Mouse (Mus musculus) embryonic facial prominence, embryonic 14.5 days (tissue): ENCODE results near the gene Pecr. TPM values are rescaled to one million over a fixed set of nuclear protein-coding genes. Genes with fewer than 3 reads are reported as not detected.

Experiments
- ATAC-seq: fragments of 200-750 bp; cut with Nextera tagmentation; 2 replicates; pipeline ENCODE4 v1.8.0; 2017; ENCODE audit warnings: low read depth, moderate number of reproducible peaks, moderate TSS enrichment
- DNase-seq: peaks from one replicate; pipeline ENCODE4 v3.0.0-alpha.2; 2015; ENCODE audit warnings: low spot score
- H3K27ac ChIP-seq: fragments of 300-500 bp; sonication (generic); replicated peaks from 2 replicates; pipeline ENCODE4 v1.5.1; 2014; ENCODE audit warnings: low read depth, mild to moderate bottlenecking, low read length, moderate library complexity
- H3K27me3 ChIP-seq: fragments of 300-500 bp; sonication (generic); replicated peaks from 2 replicates; pipeline ENCODE4 v1.6.1; 2014; ENCODE audit warnings: low read length; ENCODE audit not compliant: control insufficient read depth, insufficient read depth
- H3K36me3 ChIP-seq: fragments of 300-500 bp; sonication (generic); 2 replicates; pipeline ENCODE4 v1.6.1; 2014; ENCODE audit warnings: low read length, mixed read lengths; ENCODE audit not compliant: control insufficient read depth, insufficient read depth
- H3K4me1 ChIP-seq: fragments of 300-500 bp; sonication (generic); 2 replicates; pipeline ENCODE4 v1.6.1; 2014; ENCODE audit warnings: antibody characterized with exemption, low read length; ENCODE audit not compliant: control insufficient read depth, insufficient read depth
- H3K4me2 ChIP-seq: fragments of 300-500 bp; sonication (generic); 2 replicates; pipeline ENCODE4 v1.6.1; 2014; ENCODE audit warnings: low read depth, mild to moderate bottlenecking, low read length, moderate library complexity, mixed read lengths
- H3K4me3 ChIP-seq: fragments of 300-500 bp; sonication (generic); 2 replicates; pipeline ENCODE4 v1.5.1; 2014; ENCODE audit warnings: low read depth, mild to moderate bottlenecking, low read length
- H3K9ac ChIP-seq: fragments of 300-500 bp; sonication (generic); 2 replicates; pipeline ENCODE4 v1.6.1; 2014; ENCODE audit warnings: low read depth, mild to moderate bottlenecking, low read length, moderate library complexity, mixed read lengths
- H3K9me3 ChIP-seq: fragments of 300-500 bp; sonication (generic); 2 replicates; pipeline ENCODE4 v1.6.1; 2016; ENCODE audit warnings: low read length; ENCODE audit not compliant: control insufficient read depth
- WGBS: fragments of 180-500 bp; shearing (Covaris S2); extraction: QIAGEN DNeasy Blood & Tissue Kit; methylation state at CpG from one replicate; pipeline ENCODE4 v1.1.7; 2014; 5-methylcytosine and 5-hydroxymethylcytosine counted together
- polyA plus RNA-seq: library from polyadenylated mRNA; unstranded; fragments of >200 nt; fragmentation: Nextera tagmentation; extraction: Ambion mirVana; gene quantifications from 2 replicates; pipeline ENCODE4 v1.2.1, GENCODE M21; 2014

Pecr gene
- 30.4 and 31.4 TPM in 2 replicates for polyA plus RNA-seq

DNA sequence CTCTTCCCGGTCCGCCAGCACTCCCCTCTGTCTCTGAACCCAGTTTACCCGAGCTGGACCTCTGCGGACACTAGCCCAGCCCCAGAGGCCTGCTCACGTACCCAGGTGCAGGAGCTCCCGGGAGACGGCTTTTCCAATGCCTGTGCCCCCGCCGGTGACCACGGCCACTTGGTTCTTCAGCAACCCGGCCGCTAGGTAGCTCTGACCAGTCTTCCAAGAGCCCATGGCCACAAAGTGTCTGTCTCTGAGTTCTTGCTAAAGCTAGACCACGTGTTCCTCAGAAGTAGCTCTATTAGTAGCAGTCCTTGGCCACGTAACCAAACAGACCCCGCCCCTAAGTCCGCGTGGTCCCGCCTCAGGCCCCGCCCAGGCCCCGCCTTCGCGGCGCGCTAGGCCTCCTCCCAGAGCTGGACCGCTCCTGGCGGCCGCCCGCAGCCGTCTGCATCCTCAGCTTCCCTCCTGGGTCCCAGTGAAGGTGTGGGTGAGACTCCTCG, at the start of gene Pecr, which contains the start of gene Tmem169:
Gene Pecr (minus strand): TSS at position 323 of the 494 bp plus-strand sequence.
Gene Tmem169 (plus strand): TSS at position 378 of the 494 bp plus-strand sequence.
- Histone ChIP-seq H3K9me3 (no peaks in the 10 kb centered on the region), H3K9ac (peak within 1 kb of the TSS; percentile 84), H3K36me3 (no peaks in the 10 kb centered on the region), H3K27ac (peak within 1 kb of the TSS; percentile 71; the same call in 1 of the 2 replicates), H3K4me2 (peak within 1 kb of the TSS; percentile 81), H3K27me3 (no peaks in the 10 kb centered on the region), H3K4me1 (no peaks in the 10 kb centered on the region), H3K4me3 (peak within 1 kb of the TSS; percentile 69)
- peak; percentile 96 for DNase-seq
- WGBS = under 1% methylated on average over 25 of the region's 30 CpGs
- peak; percentile 99 for ATAC-seq

DNA sequence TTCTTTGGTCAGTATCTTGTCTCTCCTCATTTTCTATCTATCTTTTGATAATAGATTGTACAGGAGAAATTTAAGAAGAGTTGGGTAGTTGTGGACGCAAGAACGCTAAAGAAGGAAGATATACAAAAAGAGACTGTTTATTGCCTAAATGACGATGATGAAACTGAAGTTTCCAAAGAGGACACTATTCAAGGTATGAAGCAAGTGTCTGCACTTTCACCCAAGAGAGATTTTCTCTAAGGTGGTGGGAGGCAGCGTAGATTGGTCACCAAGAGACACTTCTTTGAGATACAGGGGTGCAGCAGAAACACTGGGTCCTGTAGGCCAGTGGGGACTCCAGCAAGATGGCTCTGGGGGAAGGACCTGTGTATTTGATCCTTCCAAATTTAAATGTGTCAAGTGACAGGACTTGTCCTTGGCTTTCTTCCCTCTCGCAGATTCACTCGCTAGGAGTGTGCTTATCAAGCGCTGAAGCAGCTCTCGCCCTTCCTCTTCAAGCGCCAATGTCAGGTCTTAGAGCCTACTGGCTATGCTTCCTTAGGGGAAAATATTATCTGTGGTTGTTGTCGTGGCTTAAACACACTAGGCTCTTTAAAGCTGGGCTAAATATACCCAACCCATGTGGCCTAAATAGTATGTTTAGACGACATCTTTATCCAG, 42.2 kb upstream of the Pecr start:
- Histone ChIP-seq H3K27me3 (no peaks in the 10 kb centered on the region), H3K9me3 (no peaks in the 10 kb centered on the region), H3K9ac (no peak overlapping the region), H3K4me1 (no peaks in the 10 kb centered on the region), H3K27ac (no peak overlapping the region), H3K4me3 (no peak overlapping the region), H3K4me2 (no peak overlapping the region), H3K36me3 (peaks cover 79% of the 10 kb centered on the region)
- ATAC-seq (no peak), DNase-seq (no peak)
- WGBS = 95% methylated on average over 11 of the region's 11 CpGs

- H3K27ac ChIP-seq = no peak overlapping the region
- WGBS = 95% methylated on average over 4 of the region's 4 CpGs
- H3K36me3 ChIP-seq = peaks cover 80% of the 10 kb centered on the region
- no peaks in the 10 kb centered on the region for H3K9me3 ChIP-seq
- no peaks in the 10 kb centered on the region for H3K27me3 ChIP-seq
- H3K4me3 ChIP-seq = no peak overlapping the region
- no peak overlapping the region for H3K4me2 ChIP-seq
- ATAC-seq (no peak), DNase-seq (no peak)
- H3K9ac ChIP-seq = no peak overlapping the region
- no peaks in the 10 kb centered on the region for H3K4me1 ChIP-seq
These were observed 39.1 kb upstream of the Pecr start for GRCm38 (mm10) chr1:72323248-72323647.

DNA sequence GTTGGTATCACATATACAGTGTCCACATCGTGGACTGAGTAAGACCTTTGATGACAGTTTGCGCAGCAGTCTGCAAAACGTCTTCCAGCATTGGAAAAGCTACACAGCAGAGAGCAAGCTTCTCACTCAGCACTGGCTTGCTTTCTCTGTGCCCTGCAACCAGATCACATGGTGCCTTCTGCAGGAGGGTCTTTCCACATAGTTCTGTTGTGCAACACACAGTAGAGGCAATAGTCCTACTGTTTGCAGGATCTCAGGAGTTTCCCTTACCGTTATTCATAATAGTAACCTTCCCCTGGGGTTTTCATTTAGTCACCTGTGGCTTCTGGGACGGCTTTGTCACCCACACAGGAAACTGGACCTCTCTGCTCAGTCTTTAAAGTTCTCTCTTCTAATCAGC, 36.6 kb upstream of the Pecr start:
- WGBS = 88% methylated on average over 5 of the region's 5 CpGs
- Histone ChIP-seq H3K4me1 (no peaks in the 10 kb centered on the region), H3K4me2 (no peak overlapping the region), H3K9me3 (no peaks in the 10 kb centered on the region), H3K36me3 (peaks cover 79% of the 10 kb centered on the region), H3K27ac (no peak overlapping the region), H3K4me3 (no peak overlapping the region), H3K9ac (no peak overlapping the region), H3K27me3 (no peaks in the 10 kb centered on the region)
- DNase-seq (no peak), ATAC-seq (no peak)

DNA sequence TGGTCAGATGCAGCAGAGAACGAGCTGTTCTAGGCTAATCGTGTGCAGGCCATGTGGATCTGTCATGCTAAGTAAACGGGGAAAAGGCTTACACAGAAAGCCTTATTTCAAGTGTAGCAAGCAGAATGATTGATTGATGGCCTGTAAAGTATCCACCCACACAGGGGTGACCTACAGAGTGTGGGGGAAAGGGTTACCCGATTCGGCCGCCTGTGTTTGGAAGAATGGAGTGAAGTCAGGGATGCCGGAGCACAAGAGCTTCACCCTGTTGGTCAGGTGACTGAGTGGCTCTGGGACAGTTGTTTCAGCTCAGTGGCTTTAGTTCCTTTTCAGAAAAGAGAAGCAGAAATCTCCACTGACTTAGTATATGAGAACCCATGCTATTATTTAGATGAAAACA, 32.8 kb upstream of the Pecr start:
- no peaks in the 10 kb centered on the region for H3K4me1 ChIP-seq
- no peak overlapping the region for H3K27ac ChIP-seq
- H3K9ac ChIP-seq = no peak overlapping the region
- H3K9me3 ChIP-seq = no peaks in the 10 kb centered on the region
- 78% methylated on average over 7 of the region's 7 CpGs for WGBS
- H3K4me2 ChIP-seq = no peak overlapping the region
- H3K36me3 ChIP-seq = peaks cover 84% of the 10 kb centered on the region
- DNase-seq (no peak), ATAC-seq (no peak)
- no peaks in the 10 kb centered on the region for H3K27me3 ChIP-seq
- H3K4me3 ChIP-seq = no peak overlapping the region

- Histone ChIP-seq H3K9ac (no peak overlapping the region), H3K36me3 (peaks cover 89% of the 10 kb centered on the region), H3K4me1 (no peaks in the 10 kb centered on the region), H3K9me3 (no peaks in the 10 kb centered on the region), H3K27me3 (no peaks in the 10 kb centered on the region), H3K27ac (no peak overlapping the region), H3K4me2 (no peak overlapping the region), H3K4me3 (no peak overlapping the region)
- ATAC-seq (no peak; the same call in 1 of the 2 replicates), DNase-seq (no peak)
- 74% methylated on average over 8 of the region's 8 CpGs for WGBS
These were observed 32.3 kb upstream of the Pecr start for GRCm38 (mm10) chr1:72316409-72316808.

DNA sequence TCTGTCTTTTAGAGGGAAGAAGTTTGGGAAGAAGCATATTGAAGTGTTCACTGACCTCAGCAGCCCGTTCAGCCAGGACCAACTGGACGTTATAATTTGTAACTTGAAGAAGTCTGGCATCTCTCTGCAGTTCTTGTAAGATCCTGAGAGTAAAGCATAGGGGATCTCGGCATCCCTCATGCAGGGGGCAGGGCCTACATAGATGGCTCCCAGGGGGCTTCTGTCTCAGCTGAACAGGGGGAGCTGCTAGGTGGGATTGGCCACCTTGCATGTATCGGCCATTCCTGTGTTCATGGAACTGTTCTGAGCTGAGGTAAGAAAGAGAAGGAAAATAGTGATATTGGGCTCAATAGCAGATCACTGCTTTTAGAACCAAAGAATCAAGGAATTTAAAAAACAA, 31.3 kb upstream of the Pecr start:
- ATAC-seq (no peak), DNase-seq (no peak)
- 75% methylated on average over 4 of the region's 4 CpGs for WGBS
- no peak overlapping the region for H3K27ac ChIP-seq
- H3K36me3 ChIP-seq = peaks cover 83% of the 10 kb centered on the region
- H3K9ac ChIP-seq = no peak overlapping the region
- H3K4me1 ChIP-seq = 0 out of 2 replicates have a peak, but pooled peaks cover 2% of the 10 kb centered on the region
- no peak overlapping the region for H3K4me2 ChIP-seq
- no peak overlapping the region for H3K4me3 ChIP-seq
- H3K9me3 ChIP-seq = no peaks in the 10 kb centered on the region
- H3K27me3 ChIP-seq = no peaks in the 10 kb centered on the region

- H3K4me1 ChIP-seq = peaks cover 13% of the 10 kb centered on the region; the same call in 1 of the 2 replicates
- DNase-seq = peak; percentile 30
- no peaks in the 10 kb centered on the region for H3K9me3 ChIP-seq
- peaks cover 64% of the 10 kb centered on the region; the same call in 1 of the 2 replicates for H3K36me3 ChIP-seq
- no peak overlapping the region for H3K4me3 ChIP-seq
- no peak for ATAC-seq
- 74% methylated on average over 5 of the region's 5 CpGs for WGBS
- no peak overlapping the region for H3K4me2 ChIP-seq
- H3K27me3 ChIP-seq = no peaks in the 10 kb centered on the region
- H3K9ac ChIP-seq = no peak overlapping the region
- H3K27ac ChIP-seq = no peak overlapping the region
These were observed 29.4 kb upstream of the Pecr start for GRCm38 (mm10) chr1:72313399-72314039.
